Mouse (Mus musculus): ENCODE measurements around the gene Esrrb.

Gene Esrrb

DNA sequence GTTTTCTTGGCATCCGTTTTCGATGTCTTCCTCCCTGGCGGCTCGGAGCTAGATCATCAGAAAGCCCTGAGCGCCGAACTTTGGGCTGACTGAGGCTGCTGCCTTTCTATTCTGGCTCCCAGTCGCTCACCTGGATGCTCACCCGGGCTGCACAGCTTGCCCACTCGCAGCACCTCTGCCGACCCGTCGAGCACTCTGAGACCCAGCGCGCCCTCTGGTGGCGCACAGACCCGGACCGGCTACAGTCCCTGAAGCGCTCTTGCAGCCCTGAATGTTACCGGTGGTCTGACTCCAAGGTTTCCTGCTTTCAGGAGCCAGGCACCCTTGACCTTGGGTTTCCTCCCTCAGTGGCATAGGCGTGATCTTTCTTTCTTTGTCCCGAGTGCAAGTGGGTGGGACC is 41.8 kb downstream of the Esrrb start:
- ATAC-seq (ENCODE audit: insufficient number of reproducible peaks, low FRiP score, low TSS enrichment), result peak; percentile 59; the same call in 1 of the 2 replicates

DNA sequence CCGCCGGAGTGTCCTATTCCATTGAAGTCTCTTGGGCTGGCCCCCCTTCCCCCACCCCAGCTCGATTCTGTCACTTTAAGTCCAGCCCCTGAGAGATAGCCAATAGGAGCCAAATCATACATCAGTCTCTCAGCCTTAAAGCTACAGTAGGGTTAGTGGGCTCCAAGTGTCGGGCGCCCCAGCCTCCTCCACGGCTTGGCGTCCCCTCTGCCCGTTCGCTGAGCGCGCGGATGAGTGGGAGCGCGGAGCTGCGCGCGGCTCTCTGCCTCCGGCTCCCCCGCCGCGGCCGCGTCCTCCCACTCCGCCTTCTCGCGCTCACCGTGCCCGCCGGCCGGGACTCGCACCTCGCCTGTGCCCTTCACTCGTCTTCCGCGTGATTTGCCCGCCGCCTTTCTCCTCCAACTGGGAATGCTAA is 60.6 kb downstream of the Esrrb start:
- ATAC-seq (ENCODE audit: insufficient number of reproducible peaks, low FRiP score, low TSS enrichment), result peak; percentile 88

DNA sequence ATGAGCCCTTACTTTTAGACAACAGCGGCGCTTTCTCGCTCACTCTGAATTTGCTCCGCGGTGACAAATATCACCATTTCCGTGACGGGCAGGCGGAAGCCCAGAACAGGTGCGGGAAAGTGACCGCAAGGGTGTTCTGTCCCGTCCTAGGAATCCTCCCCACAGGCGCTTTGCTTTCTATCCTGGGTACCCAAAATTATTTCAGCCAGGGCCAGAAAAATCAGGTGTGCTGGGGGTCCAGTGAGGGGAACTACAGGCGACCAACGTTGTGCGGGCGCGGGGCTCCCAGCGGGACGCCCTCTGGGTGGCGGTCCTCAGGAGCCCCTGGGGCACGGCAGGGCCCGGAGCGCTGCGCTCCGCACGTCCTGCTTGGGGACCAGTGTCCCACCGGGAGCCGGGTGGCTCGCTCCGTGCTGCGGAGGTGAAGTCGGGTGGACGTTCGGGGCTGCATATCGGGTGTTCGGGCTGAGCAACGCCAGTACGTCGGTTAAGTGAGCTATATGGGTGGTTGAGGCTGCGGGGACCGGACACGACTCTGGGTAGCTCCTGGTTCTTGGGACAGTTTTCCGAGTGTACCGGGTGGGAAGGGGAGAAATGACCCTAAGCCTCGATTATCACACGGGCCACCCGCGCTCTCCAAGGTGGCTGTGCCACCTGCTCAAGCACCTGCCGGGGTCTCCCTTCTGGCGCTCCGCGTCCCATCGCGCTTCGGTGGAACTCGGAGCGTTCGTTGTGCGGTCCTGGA is 61.4 kb downstream of the Esrrb start:
- no peak for ATAC-seq (ENCODE audit: insufficient number of reproducible peaks, low FRiP score, low TSS enrichment)

DNA sequence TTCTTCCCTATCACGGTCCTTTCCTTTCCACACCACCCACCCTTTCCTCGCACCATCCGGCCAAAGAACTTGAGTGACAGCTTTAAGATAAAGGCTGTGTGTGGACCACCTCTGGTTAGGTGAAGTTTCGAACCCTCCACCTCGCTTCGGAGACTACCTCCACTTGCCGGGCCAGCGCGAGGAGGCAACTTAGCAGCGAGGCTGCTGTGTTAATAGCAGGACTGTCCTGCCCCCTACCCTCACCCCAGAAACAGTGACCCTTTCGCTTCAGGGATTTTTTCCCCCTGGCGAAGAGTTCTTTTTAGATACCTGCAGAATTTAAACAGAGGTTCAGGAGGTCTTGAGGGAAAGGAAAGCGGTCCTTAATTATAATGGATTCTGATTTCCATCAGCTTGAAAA is 62.2 kb downstream of the Esrrb start:
- ATAC-seq (ENCODE audit: insufficient number of reproducible peaks, low FRiP score, low TSS enrichment), result no peak

DNA sequence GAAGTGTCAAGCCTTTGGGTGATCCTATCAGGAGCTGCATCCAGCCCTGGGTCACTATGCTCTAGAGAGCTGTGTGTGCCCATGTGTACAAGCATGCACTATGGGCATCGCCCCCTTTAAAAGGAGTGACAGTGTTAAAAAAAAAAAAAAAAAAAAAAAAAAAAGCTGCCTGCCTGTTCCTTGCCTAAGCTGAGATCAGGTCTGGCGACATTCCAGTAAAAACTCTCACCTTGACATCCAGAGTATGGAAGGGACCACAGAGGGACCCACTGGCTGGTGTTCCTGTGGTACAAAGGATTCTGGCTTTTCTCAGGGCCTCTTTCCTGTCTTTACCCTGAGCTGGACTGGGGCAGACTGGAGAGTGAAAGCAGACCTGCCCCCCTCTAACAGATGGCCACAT is 66.7 kb downstream of the Esrrb start:
- no peak for ATAC-seq (ENCODE audit: insufficient number of reproducible peaks, low FRiP score, low TSS enrichment)

DNA sequence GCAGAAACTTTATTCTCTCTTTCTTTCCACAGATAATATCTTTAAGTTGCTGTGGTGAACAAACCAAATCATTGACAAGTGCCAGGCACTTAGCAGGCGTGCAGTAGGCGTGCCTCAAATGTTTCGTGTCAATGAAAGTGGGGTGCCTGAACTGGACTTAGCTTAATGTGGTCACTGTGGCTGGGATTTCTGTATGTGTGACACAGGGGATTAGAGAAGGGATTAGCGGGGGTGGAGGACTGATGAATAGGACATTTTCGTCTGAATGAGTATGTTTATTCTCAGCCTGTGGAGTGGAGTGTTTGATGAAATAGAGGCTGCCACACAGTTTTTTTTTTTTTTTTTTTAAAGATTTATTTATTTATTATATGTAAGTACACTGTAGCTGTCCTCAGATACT is 70.8 kb downstream of the Esrrb start:
- no peak for ATAC-seq (ENCODE audit: insufficient number of reproducible peaks, low FRiP score, low TSS enrichment)

DNA sequence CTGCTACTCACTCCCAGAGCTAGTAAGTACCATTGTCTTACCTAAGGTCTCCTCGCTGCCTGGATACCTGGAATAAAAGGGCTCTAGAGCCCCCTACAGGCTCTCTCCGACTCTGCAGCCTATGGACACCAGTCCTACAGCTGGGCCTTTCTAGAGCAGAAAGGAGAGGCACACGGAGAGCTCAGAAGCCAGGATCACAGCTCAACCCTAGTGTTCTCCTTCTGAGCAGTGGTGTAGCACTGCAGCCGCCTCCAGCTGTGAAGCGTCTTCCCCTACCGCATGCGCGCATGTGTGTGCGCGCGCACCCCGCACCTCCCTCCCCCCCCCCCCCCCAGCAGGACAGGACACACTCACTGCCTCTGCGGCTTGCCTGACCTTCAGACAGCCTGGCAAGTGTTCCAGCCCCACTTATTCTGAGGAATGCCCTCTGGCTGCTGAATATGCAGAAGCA is 72.5 kb downstream of the Esrrb start:
- peak; percentile 81 for ATAC-seq (ENCODE audit: insufficient number of reproducible peaks, low FRiP score, low TSS enrichment)

DNA sequence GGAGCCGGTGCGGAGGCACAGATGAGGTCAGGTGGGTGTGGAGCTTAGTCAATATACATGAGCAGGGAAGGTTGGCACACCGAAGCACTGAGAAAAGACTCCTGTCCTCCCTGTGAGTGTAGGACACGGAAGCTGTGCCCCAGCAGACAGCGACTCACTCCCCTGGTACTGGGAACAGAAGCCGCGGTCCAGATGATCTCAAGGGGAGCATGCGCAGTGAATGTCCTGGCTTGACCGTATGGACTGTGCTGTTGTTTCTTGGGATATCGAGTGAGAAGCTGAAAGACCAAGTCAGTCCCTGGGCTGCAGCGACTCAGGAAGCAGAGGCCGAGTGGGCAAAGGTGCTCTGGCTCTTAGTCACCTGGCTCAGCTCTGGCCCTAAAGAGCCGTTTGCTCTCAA is 74.7 kb downstream of the Esrrb start:
- no peak for ATAC-seq (ENCODE audit: insufficient number of reproducible peaks, low FRiP score, low TSS enrichment)

DNA sequence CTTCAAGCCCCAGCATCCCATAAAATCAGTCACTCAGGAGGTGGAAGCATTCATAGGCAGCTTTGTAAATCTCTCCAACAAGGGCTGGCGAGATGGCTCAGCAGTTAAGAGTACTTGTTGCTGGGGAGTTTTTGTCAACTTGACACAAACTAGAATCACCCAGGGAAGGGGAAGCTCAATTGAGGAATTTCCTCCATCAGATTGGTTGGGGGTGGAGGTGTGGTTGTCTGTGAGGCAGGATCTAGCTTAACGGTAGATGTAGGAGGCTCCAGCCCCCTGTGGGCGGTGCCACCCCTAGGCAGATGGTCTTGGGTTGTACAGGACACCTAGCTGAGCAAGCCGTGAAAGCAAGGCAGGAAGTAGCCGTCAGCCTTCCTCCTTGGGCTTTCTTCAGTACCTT is 89.9 kb downstream of the Esrrb start:
- no peak for ATAC-seq (ENCODE audit: insufficient number of reproducible peaks, low FRiP score, low TSS enrichment)

DNA sequence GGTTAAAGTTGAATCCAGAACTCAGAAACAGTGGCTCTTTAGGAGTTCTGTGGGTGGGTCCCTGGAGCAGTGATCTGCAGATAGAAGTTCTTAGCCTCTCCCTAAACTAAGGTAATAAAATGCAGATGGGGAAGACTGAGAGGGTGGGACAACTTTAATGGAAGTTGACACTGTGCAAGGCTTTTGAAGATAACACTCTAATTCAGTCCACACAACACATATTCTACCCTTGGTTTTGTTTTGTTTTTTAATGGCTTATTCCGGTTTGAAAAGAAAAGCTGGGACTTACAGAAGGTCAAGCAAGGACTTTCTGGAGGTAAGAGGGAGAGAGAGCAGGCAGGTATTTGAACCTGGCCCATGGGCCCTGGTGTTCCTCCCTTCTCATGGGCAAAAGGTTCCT is 94.1 kb downstream of the Esrrb start:
- ATAC-seq (ENCODE audit: insufficient number of reproducible peaks, low FRiP score, low TSS enrichment), result no peak

DNA sequence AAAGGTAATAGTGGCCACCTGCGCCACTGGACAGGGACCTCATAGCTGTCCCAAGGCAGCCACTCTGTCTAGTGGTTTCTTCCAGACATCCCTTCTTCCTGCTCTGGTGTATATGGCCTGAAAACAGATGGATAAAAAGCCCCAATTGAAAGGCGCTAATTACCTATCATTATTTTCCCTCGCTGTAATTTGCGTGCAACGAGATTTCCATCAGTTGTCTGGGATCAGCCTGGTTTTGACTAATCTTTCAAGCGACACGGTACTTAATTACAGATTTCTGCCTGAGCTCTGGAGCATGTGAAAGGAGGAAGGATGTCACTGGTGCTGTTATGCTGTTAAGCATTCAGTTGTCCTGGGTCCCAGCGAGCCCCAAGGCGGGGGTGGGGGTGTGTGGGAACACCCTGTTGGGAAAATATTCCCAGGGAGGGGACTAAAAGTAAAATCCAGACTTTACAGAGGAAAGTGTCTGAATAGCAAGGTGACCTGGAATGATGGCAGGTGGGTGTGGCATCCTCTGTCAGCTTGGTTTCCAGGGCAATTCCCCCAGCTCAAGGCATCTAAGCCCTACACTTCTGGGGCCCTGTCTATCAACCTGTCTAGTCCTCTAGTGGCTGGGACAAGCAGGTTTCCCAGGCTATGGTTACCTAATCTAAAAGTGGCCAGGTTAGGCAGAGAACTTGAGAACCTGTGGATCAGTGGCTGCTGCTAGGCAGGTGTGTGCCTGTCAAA is 102.0 kb downstream of the Esrrb start:
- ATAC-seq (ENCODE audit: insufficient number of reproducible peaks, low FRiP score, low TSS enrichment), result no peak

DNA sequence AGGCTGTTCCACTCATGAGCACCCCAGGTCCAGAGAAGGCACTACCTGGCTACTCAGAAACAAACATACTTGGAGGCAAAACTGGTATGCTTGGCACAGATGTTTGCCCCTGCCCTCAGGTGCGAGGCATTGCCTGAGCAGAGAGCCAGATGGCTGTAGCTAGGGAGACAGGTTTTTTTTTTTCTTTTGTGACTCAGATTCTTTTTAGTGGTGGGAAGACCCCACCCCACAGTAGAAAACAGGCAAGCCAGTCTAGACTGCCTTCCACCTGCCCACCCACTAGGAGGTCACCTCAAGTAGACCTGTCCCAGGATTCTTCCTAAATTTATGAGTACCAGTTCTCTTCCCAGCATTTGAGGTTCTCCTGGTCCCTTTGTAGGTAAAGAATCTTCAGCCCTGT is 103.5 kb downstream of the Esrrb start:
- no peak for ATAC-seq (ENCODE audit: insufficient number of reproducible peaks, low FRiP score, low TSS enrichment)

DNA sequence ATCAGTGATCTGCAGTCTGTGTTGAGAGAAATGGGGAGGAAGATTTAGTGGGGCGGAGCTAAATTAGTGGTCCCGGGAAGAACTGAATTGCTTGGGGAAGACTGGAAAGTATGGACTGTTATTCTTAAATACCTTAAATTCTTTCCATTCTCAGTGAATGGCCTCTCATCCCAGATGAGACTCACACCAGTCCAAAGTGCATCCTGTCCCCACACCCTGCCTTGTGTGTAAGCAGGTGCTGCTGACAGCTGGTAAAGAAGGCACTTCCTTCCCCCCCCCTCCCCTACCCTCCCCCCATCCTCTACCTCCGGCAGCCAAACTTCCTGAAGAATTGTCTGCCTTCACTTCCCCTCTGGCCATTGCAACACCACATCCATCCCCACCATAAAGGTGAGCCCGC is 105.3 kb downstream of the Esrrb start:
- no peak for ATAC-seq (ENCODE audit: insufficient number of reproducible peaks, low FRiP score, low TSS enrichment)

DNA sequence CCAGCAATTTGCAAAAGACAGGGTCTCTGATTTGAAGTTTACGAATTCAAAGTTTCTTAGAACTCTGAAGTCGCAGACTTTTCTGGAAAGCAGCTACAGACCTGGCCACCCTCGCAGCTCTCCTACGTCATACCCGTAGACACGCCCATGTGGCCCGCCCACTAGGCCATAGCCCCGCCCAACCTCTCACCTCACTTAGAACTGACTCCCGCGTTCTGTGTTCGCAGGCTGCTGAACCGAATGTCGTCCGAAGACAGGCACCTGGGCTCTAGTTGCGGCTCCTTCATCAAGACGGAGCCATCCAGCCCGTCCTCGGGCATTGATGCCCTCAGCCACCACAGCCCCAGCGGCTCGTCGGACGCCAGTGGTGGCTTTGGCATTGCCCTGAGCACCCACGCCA is 109.0 kb downstream of the Esrrb start:
- ATAC-seq (ENCODE audit: insufficient number of reproducible peaks, low FRiP score, low TSS enrichment), result no peak

DNA sequence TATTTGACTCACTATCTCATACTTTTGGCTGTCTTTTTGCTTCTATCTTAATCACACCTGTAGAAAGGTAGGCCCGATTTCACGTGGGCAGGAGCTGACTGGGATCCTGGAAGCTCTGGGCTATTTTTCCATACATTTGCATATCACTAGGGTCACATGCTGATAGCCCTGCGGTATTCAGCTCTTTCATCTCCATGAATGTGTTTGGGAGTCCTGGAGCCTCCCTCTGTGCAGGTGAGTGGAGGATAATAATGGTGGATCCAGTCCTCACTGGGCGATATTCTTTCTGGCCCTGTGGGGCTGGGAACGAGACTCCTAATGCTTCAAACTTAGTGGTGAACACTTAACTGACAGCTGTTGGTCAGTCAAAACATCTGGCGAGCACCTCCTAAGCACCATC is 110.0 kb downstream of the Esrrb start:
- no peak for ATAC-seq (ENCODE audit: insufficient number of reproducible peaks, low FRiP score, low TSS enrichment)

DNA sequence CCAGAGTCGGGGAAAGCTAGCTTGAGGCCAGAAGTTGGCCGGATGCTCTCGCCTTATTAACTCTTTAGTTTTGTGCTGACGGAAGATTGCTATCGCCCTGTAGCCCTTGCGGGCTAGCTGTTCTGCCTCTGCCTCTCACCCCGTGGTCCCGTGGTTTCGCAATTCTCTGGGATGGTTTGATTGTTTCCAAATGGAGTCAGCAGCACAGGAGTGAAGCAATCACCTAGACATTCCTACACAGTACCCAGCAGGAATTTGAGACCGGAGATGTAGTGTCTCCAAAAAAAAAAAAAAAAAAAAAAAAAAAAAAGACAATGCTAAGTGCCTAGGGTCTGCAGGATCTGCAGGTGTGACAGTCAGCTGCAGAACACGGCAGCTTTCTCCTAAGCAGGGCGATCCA is 112.7 kb downstream of the Esrrb start:
- ATAC-seq (ENCODE audit: insufficient number of reproducible peaks, low FRiP score, low TSS enrichment), result no peak

DNA sequence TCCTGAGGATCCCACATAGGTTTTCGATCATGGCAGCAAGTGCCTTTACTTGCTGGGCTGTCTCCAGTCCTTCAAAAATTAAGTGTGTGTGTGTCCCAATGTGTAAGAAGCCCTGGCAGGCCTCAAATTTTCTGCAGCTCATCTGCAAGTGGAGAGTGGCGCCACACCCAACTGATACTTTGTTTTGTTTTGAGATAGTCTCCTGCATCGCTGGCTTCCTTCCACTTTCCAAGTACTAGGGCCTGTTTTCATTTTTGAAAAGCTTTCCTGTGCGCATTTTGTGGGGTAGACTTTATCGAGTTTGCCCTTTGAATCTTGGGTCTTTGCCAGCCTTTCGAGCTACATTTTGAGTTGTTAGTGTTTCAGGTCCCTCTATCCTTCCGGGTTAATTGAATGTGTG is 115.1 kb downstream of the Esrrb start:
- ATAC-seq (ENCODE audit: insufficient number of reproducible peaks, low FRiP score, low TSS enrichment), result no peak

DNA sequence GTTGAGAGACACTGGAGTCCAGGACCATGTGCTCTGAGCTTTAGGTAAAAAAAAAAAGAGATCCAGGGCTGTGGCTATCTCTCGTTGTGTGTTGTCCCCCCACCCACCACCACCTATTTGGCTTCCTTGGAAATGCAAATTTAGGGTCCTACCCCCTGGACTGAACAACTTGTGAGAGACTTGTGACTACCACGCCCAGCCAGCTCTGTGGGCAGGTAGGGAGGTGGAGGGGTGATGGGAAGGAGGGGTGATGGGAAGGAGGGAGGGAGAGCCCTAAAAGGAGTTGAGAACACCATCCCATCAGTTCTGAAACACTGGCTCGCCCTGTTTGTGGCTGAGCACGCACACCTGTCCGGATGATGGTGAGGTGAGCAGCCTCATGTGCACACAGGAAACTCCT is 118.0 kb downstream of the Esrrb start:
- ATAC-seq (ENCODE audit: insufficient number of reproducible peaks, low FRiP score, low TSS enrichment), result no peak

DNA sequence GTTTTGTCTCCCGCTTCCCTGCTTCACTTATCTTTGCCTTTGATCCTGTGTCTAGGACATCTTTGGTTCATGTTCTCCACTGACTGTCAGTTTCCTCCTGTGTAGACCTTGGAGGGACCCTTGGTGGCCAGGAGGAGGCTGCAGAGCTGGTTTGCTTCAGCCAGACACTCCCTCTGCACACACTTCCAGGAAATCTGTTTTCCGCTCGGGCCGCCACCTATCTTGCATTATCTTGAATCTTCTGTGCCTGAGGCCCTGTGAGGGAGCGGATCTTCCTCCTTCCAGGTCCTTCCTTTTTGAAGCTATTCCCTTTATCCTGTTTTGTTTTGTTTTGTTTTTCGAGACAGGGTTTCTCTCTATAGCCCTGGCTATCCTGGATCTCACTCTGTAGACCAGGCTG is 121.1 kb downstream of the Esrrb start:
- no peak for ATAC-seq (ENCODE audit: insufficient number of reproducible peaks, low FRiP score, low TSS enrichment)

DNA sequence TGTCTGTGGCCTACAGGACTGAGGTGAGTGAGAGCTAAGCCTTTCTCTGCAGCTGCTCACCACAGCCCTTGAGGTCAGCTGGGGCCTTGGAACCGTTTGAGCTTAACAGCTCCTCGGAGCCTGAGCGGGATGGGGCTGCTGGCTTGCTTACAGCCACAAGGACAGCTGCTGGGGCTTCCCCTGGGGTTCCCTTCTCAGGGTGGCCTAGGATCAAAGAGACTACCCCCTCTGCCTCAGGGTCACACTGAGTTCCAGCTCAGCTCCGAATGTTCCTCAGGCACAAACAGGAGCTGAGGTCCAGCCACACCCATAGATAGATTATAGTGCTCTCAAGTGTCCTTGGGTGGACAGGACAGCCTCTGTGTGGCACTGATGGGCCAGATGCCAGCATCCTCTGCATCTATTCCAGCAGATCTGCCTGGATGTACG is 122.5 kb downstream of the Esrrb start:
- no peak for ATAC-seq (ENCODE audit: insufficient number of reproducible peaks, low FRiP score, low TSS enrichment)

DNA sequence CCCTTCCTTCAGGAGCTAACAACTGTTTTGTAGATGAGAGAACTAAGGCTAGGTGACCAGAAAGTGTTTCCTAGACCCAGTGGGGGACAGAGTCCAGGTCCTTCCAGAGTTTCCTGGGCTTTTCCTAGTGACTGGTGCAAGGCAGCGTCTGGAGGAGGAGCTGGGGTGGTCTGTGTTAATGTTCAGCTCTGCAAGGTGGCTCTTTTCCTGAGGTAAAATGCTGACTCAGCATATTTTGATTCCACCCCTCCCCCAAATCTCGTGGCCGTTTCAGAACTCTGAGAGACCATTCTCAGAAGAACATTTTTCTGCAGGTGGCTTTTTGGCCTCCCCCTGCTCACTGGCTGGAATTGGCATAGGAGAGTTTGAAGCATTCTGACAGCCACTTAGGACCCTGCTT is 127.1 kb downstream of the Esrrb start:
- no peak for ATAC-seq (ENCODE audit: insufficient number of reproducible peaks, low FRiP score, low TSS enrichment)

DNA sequence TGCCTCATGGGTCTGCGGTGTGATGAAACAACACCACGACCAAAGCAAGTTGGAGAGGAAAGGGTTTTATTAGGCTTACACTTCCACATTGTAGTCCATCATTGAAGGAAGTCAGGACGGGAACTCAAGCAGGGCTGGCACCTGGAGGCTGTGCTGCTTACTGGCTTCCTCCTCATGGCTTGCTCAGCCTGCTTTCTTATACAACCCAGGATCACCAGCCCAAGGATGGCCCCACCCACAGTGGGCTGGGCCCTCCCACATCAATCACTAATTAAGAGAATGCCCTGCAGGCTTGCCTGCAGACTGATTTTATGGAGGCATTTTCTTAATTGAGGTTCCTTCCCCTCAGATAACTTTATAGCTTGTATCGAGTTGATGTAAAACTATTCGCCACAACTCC is 129.1 kb downstream of the Esrrb start:
- no peak for ATAC-seq (ENCODE audit: insufficient number of reproducible peaks, low FRiP score, low TSS enrichment)
